Mouse (Mus musculus) hindbrain, embryonic 11.5 days (tissue): ENCODE measurements around the gene Msrb1. TPM values are rescaled to one million over a fixed set of nuclear protein-coding genes. Genes with fewer than 3 reads are reported as not detected.

Experiments used
- ATAC-seq: fragments of 200-750 bp; cut with Nextera tagmentation; 2 replicates; pipeline ENCODE4 v1.8.0; 2017; ENCODE audit warnings: mild to moderate bottlenecking, moderate TSS enrichment, moderate library complexity; ENCODE audit not compliant: low FRiP score
- DNase-seq: peaks from one replicate; pipeline ENCODE4 v3.0.0-alpha.2; 2015; ENCODE audit warnings: low spot score
- H3K27ac ChIP-seq: fragments of 300-500 bp; sonication (generic); 2 replicates; pipeline ENCODE4 v1.5.1; 2014; ENCODE audit warnings: mild to moderate bottlenecking, low read depth, low read length
- H3K27me3 ChIP-seq: fragments of 300-500 bp; sonication (generic); 2 replicates; pipeline ENCODE4 v1.6.1; 2014; ENCODE audit warnings: mild to moderate bottlenecking, low read length, moderate library complexity, mixed read lengths; ENCODE audit not compliant: control insufficient read depth, insufficient read depth
- H3K36me3 ChIP-seq: fragments of 300-500 bp; sonication (generic); 2 replicates; pipeline ENCODE4 v1.6.1; 2014; ENCODE audit warnings: mild to moderate bottlenecking, low read length, moderate library complexity, mixed read lengths; ENCODE audit not compliant: control insufficient read depth, insufficient read depth
- H3K4me1 ChIP-seq: fragments of 300-500 bp; sonication (generic); replicated peaks from 2 replicates; pipeline ENCODE4 v1.6.1; 2014; ENCODE audit warnings: low read length, mixed read lengths; ENCODE audit not compliant: control insufficient read depth, insufficient read depth
- H3K4me2 ChIP-seq: fragments of 300-500 bp; sonication (generic); replicated peaks from 2 replicates; pipeline ENCODE4 v1.6.1; 2014; ENCODE audit warnings: mild to moderate bottlenecking, low read depth, low read length
- H3K4me3 ChIP-seq: fragments of 300-500 bp; sonication (generic); 2 replicates; pipeline ENCODE4 v1.5.1; 2014; ENCODE audit warnings: low read depth, low read length
- H3K9ac ChIP-seq: fragments of 300-500 bp; sonication (generic); 2 replicates; pipeline ENCODE4 v1.6.1; 2014; ENCODE audit warnings: low read depth, low read length
- H3K9me3 ChIP-seq: fragments of 300-500 bp; sonication (generic); 2 replicates; pipeline ENCODE4 v1.6.1; 2016; ENCODE audit warnings: low read length; ENCODE audit not compliant: control insufficient read depth
- WGBS: fragments of 180-500 bp; shearing (Covaris S2); extraction: QIAGEN DNeasy Blood & Tissue Kit; methylation state at CpG from one replicate; pipeline ENCODE4 v1.1.7; 2014; 5-methylcytosine and 5-hydroxymethylcytosine counted together
- polyA plus RNA-seq: library from polyadenylated mRNA; unstranded; fragments of >200 nt; fragmentation: Nextera tagmentation; extraction: Ambion mirVana; gene quantifications from 2 replicates; pipeline ENCODE4 v1.2.1, GENCODE M21; 2014

The Msrb1 gene
- polyA plus RNA-seq, 1 experiment from 2014 or later = 22.8 TPM

DNA sequence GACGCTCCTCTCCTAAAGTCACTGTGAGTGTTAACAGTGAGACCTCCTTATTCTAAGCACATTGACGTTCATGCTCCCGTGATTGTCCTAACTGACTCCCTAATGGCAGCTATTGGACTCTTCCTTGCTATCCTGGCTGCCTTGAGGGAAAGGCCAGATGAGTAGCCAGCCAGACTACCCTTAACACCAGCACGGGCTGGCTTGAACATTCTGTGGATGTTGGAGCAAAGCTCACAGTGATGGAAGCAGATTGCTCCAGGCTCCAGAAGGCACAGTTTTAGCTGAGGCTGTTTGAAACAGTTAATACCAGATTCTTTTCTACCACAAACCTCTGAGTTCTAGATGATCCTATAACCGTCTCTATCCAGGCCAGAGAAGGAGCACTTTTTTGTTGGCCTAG, 7.5 kb downstream of the Msrb1 start:
- no peaks in the 10 kb centered on the region for H3K36me3 ChIP-seq
- H3K27ac ChIP-seq = no peak overlapping the region
- 0 out of 2 replicates have a peak, but pooled peaks cover 3% of the 10 kb centered on the region for H3K27me3 ChIP-seq
- no peak overlapping the region for H3K4me3 ChIP-seq
- no peak overlapping the region for H3K9ac ChIP-seq
- DNase-seq = no peak
- no peaks in the 10 kb centered on the region for H3K4me1 ChIP-seq
- no peak for ATAC-seq
- H3K4me2 ChIP-seq = no peak overlapping the region
- no peaks in the 10 kb centered on the region for H3K9me3 ChIP-seq
- 77% methylated on average over 5 of the region's 5 CpGs for WGBS

DNA sequence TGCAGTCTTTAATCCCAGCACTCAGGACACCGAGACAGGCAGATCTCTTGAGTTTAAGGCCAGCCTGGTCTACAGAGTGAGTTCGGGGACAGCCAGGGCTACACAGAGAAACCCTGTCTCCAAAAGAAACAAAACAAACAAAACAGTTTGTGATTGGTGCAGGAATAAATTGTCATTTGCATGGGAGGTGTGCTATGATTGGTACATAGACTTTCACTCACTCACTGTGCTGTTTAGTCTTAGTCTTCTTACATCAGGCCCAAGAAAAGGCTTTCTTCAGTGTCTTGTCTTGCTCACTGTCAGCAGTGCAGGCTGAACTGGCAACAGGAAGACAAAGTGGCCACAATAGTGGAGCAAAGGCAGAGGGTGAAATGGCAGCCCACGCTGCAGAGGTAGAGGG, 7.9 kb downstream of the Msrb1 start:
- Histone ChIP-seq H3K36me3 (no peaks in the 10 kb centered on the region), H3K4me3 (no peak overlapping the region), H3K9me3 (no peaks in the 10 kb centered on the region), H3K4me2 (no peak overlapping the region), H3K4me1 (no peaks in the 10 kb centered on the region), H3K9ac (no peak overlapping the region), H3K27ac (no peak overlapping the region), H3K27me3 (peaks cover 4% of the 10 kb centered on the region; the same call in 1 of the 2 replicates)
- 73% methylated on average over 3 of the region's 3 CpGs for WGBS
- DNase-seq (no peak), ATAC-seq (no peak)

DNA sequence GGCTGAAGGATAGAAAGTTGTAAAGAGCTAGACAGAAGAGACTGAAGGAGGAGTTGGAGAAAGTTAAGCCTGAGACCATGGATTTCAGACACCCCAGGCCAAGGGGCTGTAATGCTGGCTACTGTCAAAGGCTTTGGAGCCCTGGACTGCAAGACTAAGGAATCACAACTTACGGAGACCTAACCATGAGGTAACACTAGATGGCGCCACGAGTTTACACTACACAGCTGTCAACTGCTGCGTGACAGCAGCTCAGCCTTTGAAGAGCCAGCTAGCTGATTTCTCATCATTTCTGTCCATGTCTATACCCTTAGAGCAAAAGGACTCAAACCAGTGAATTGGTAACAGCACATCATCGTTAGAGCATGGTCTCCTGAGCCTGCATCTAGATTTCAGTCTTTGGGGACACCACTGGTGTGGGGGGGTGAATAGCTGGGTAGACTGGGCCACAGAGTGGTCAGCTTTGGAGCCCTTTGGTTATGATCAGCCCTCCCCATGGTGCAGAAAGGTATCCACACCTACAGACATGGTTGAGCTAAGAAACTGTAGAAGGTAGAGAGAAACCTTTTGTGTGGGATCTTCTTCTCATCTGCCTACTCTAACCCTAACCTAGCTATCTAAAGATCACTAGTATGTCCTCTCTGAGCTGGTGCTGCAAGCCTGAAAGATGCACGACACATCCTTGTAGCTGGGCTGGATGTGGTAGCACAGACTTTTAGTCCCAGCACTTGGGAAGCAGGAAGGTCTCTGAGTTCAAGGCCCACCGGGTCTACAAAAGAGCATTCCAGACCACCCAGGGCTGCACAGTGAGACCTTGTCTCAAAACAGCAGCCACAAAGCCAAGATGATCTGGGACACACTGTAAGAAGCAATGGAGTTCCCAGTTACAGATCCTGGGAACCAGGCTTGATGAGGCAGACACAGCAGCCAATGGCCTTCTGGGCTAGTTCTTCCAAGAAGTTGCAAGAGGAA, 9.4 kb downstream of the Msrb1 start:
- H3K9ac ChIP-seq = no peak overlapping the region
- 21% methylated on average over 7 of the region's 7 CpGs for WGBS
- H3K27me3 ChIP-seq = peaks cover 12% of the 10 kb centered on the region
- ATAC-seq = peak; percentile 45; the same call in 1 of the 2 replicates
- H3K4me1 ChIP-seq = no peaks in the 10 kb centered on the region
- H3K9me3 ChIP-seq = no peaks in the 10 kb centered on the region
- no peak overlapping the region for H3K4me2 ChIP-seq
- peak; percentile 90 for DNase-seq
- no peaks in the 10 kb centered on the region for H3K36me3 ChIP-seq
- H3K27ac ChIP-seq = no peak overlapping the region
- no peak overlapping the region for H3K4me3 ChIP-seq

DNA sequence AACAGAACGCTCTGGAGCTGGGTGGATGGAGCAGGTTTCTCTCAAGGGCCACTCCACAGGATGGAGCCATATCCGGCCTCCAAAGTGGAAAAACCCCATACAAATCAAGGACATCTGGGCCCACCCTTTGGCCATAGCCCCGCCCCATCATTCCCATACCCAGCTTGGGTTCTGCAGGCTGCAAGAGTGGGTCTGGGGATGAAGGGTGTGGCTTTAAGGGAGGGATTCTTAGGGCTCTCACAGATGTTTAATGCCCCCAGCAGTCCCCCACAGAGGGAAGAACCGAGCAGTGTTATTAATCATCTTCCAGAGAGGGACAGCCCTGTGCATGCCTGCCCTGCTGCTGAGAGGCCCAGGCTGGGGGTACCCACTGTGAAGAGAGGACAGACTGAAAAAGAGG, 10.5 kb downstream of the Msrb1 start:
- no peak overlapping the region for H3K27ac ChIP-seq
- H3K4me2 ChIP-seq = no peak overlapping the region
- H3K36me3 ChIP-seq = no peaks in the 10 kb centered on the region
- no peak overlapping the region for H3K4me3 ChIP-seq
- no peak for ATAC-seq
- 49% methylated on average over 4 of the region's 4 CpGs for WGBS
- H3K9me3 ChIP-seq = no peaks in the 10 kb centered on the region
- DNase-seq = no peak
- no peaks in the 10 kb centered on the region for H3K4me1 ChIP-seq
- H3K27me3 ChIP-seq = peaks cover 23% of the 10 kb centered on the region
- no peak overlapping the region for H3K9ac ChIP-seq

DNA sequence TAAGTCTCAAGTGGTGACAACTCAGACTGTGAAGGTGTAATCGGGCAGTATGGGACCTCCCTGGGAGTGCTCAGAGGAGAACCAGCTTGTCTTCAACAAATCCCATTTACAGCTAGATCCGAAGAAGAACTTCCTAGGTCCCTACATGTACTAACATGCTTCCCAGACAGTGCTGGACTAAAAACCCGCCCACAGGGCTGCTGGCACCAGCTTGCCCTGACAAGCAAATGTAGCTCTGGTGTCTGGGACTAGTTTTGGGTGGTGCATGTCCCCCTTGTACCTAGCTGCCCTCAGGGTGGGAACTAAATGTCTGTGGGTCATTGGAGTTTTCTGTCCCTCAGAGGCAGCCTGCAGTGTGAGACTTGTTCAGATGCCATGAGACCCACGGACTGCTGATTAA, 15.1 kb downstream of the Msrb1 start:
- no peaks in the 10 kb centered on the region for H3K9me3 ChIP-seq
- ATAC-seq = no peak
- no peak for DNase-seq
- H3K4me1 ChIP-seq = peaks cover 9% of the 10 kb centered on the region
- H3K4me2 ChIP-seq = no peak overlapping the region
- no peak overlapping the region for H3K9ac ChIP-seq
- H3K27ac ChIP-seq = no peak overlapping the region
- H3K27me3 ChIP-seq = peaks cover 54% of the 10 kb centered on the region
- no peaks in the 10 kb centered on the region for H3K36me3 ChIP-seq
- H3K4me3 ChIP-seq = no peak overlapping the region
- 23% methylated on average over 4 of the region's 4 CpGs for WGBS

DNA sequence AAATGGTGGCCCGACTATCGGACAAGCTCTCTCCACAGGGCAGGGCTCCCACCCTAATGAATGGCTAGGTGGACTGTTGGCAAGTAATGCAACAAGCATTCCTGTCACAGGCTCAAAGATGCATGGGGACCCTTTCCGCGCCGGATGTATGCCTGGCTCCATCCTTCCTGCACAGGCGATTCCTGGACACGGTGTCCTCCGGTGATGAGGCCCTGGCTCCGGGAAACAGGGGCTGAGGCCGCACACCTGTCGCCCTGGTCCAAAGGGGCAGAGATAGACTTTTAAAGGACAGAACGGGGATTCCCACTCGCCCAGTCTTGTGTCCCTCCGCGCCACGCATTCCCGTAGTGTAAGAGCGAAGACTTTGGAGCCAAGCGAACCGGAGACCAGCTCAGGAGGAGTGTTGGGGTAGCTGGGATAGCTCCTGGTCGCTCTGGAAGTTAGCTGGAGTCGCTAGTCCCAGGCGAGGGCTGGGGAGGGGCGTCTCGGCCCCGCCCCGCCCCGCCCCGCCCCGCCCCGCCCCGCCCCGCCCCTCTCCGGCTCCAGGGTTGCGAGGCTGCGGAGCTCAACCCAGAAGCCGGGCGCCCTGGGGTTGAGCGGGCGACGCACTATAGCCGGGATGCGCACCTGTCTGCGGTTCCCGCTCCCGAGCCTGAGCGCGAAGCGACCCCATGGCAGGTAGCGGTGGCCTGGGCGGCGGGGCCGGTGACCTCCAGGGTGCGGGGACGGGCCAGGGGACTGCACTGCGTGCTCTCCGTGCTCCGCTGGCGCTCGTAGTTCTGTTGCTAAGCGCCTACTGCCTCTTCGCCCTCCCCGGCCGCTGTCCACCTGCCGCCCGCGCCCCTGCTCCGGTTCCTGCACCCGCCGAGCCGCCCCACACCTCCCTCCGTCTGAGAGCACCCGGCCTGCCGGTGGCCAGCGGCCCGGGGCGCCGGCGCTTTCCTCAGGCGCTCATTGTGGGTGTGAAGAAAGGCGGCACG, 16.3 kb downstream of the Msrb1 start, which contains the start of gene Hs3st6:
Gene Hs3st6 (plus strand): TSS at position 574 of the 980 bp plus-strand sequence.
- Histone ChIP-seq H3K4me2 (peak within 1 kb of the TSS; percentile 98), H3K4me1 (peaks cover 9% of the 10 kb centered on the region), H3K27me3 (peaks cover 51% of the 10 kb centered on the region), H3K9ac (peak within 1 kb of the TSS; percentile 52), H3K9me3 (no peaks in the 10 kb centered on the region), H3K27ac (no peak within 1 kb of the TSS), H3K4me3 (peak within 1 kb of the TSS; percentile 53), H3K36me3 (no peaks in the 10 kb centered on the region)
- peak; percentile 85 for ATAC-seq
- DNase-seq = peak; percentile 59
- WGBS = 1% methylated on average over 71 of the region's 82 CpGs

DNA sequence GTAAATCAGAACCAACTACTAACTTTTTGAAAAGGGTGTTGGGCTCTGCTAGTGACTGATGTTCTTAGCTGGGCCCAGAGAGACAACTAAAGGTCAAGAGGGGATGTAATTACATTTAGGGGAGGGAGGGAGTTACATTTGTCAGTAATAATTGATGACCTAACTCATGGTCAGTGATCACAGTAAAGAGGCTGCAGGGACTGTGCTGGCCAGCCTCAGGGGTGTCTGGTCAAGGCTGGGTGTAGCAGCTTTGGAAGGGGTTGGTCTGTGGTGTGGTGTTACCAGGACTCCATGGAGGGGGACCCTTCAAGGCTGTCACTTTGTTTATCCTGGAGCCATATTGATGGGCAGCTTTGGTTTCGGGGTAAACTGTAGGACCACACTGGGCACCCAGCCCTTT, 21.0 kb downstream of the Msrb1 start:
- no peak overlapping the region for H3K27ac ChIP-seq
- no peak for DNase-seq
- no peak for ATAC-seq
- H3K9ac ChIP-seq = no peak overlapping the region
- H3K9me3 ChIP-seq = no peaks in the 10 kb centered on the region
- peaks cover 27% of the 10 kb centered on the region for H3K27me3 ChIP-seq
- WGBS = 81% methylated on average over 1 of the region's 1 CpGs
- H3K36me3 ChIP-seq = no peaks in the 10 kb centered on the region
- peaks cover 6% of the 10 kb centered on the region for H3K4me1 ChIP-seq
- no peak overlapping the region for H3K4me2 ChIP-seq
- H3K4me3 ChIP-seq = no peak overlapping the region

DNA sequence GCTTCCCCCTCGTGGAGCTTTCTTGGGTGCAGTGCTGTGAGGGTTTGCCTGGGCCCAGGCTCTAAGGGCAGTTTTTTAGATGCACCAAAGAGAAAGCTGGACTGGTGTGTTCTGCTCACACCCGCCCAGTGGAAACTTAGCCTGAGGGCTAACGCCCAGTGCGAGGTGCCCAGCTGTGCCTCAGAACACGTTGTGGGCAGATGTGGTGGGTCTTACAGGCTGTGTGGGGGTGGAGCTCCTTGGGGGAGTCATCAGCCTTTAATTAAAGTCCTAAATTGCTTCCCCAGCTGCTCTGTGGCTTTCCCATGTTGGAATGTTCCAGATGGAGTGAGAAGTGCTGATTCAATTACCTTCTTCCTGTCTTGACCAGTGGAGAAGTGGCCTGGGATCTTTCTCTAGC, 24.7 kb downstream of the Msrb1 start:
- Histone ChIP-seq H3K36me3 (no peaks in the 10 kb centered on the region), H3K27me3 (no peaks in the 10 kb centered on the region; the same call in 1 of the 2 replicates), H3K4me3 (no peak overlapping the region), H3K9ac (no peak overlapping the region), H3K4me2 (no peak overlapping the region), H3K27ac (no peak overlapping the region), H3K4me1 (no peaks in the 10 kb centered on the region), H3K9me3 (no peaks in the 10 kb centered on the region)
- ATAC-seq (no peak), DNase-seq (no peak)
- 51% methylated on average over 5 of the region's 5 CpGs for WGBS
